Mouse (Mus musculus): Measurements from ENCODE around the gene Srpx. TPM values are rescaled to one million over a fixed set of nuclear protein-coding genes. Genes with fewer than 3 reads are reported as not detected.

Gene Srpx
- total RNA-seq, 2 experiments from 2014 or later: 2.1 to 2.2 TPM

Other genes starting within 250 kb of the Srpx start
- 1 to 10 TPM; 1.8 to 3.4 TPM for gene Sytl5, start 232.1 kb downstream of the Srpx start, total RNA-seq (2021)
- 10 to 100 TPM; 29.0 to 31.3 TPM for gene Rpgr, start 99.2 kb upstream of the Srpx start, total RNA-seq (2021)
- not detected for gene Otc, start 134.6 kb upstream of the Srpx start, total RNA-seq (2021)